Mouse (Mus musculus): Measurements from ENCODE around the gene Il9. TPM values are rescaled to one million over a fixed set of nuclear protein-coding genes. Genes with fewer than 3 reads are reported as not detected.
A peak's percentile ranks its signal among the peaks of the same experiment; 100 is the strongest.

Gene Il9
- total RNA-seq, 1 experiment = not detected

DNA sequence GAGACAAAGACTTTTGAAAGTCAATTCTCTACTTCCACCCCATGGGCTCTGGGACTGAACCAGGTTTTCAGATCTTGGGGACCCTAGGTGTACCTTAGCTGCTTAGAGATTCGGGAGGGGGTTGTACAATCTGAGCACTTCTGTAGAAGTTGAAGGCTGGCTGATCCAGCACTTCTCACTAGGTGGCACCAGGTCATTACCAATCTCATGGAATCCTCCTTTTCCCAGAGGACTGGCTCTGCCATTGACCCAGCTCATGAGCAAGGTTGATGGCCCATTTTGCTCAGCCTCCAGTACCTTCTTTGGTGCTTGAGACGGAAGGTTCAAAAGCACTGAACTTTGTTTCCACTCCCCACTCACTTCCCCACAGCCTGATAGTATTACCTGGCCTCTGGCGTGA, 18.1 kb upstream of the Il9 start:
- no peaks in the 10 kb centered on the region for H3K9me3 ChIP-seq (ENCODE audit: control insufficient read depth, insufficient read depth, low read depth, low read length)
- no peak for DNase-seq (ENCODE audit: low read depth, low spot score)
- no peaks in the 10 kb centered on the region for H3K4me1 ChIP-seq (ENCODE audit: control insufficient read depth in 2 of 2, insufficient read depth in 2 of 2, low read length in 2 of 2, poor library complexity in 1 of 2)
- TF ChIP-seq MAFK (IDR thresholded peaks at IDR 0.05; ENCODE audit: insufficient read depth, low read depth, low read length) (no peak), ZC3H11A (IDR thresholded peaks at IDR 0.05; ENCODE audit: borderline replicate concordance, low read depth, low read length) (peak; percentile 38; the same call in 1 of the 2 replicates), HCFC1 (IDR thresholded peaks at IDR 0.05; ENCODE audit: borderline replicate concordance, insufficient read depth, low read length) (no peak)
- H3K36me3 ChIP-seq (ENCODE audit: control insufficient read depth, insufficient read depth, low read length, poor library complexity, severe bottlenecking) = no peaks in the 10 kb centered on the region
- in situ Hi-C loops (cut with MboI; ENCODE audit: low sequenced_read_pairs in 2 of 2, unreplicated experiment in 2 of 2) = no loop called here
- H3K4me3 ChIP-seq (ENCODE audit: insufficient read depth in 1 of 2, low read depth in 1 of 2, low read length in 2 of 2, poor library complexity in 1 of 2, severe bottlenecking in 1 of 2) = no peak overlapping the region
- H3K9ac ChIP-seq (ENCODE audit: insufficient read depth, low read depth, low read length, poor library complexity, severe bottlenecking) = no peak overlapping the region
- H3K27ac ChIP-seq (ENCODE audit: insufficient read depth, low read depth, low read length, poor library complexity, severe bottlenecking) = no peak overlapping the region

DNA sequence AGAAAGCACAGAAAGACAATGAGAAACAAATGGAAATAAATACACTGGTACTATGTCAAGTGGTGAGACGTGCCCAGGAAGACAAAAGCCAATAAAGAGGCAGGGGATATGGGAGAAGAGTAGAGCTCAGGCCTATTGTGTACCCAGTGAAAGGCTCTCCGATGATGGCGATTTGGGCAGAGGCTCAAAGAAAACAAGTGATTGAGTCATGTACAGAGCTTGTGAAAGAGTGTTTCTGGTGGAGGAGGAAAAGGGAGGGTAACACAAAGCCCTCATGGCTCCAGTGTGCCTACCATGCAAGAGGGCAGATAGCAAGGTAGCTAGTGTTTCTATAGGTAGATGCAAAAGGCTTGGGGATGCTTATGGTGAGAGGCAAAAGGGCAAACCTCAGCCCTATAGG, 12.4 kb upstream of the Il9 start:
- Histone ChIP-seq H3K4me3 (ENCODE audit: insufficient read depth in 1 of 2, low read depth in 1 of 2, low read length in 2 of 2, poor library complexity in 1 of 2, severe bottlenecking in 1 of 2) (no peak overlapping the region), H3K9me3 (ENCODE audit: control insufficient read depth, insufficient read depth, low read depth, low read length) (no peaks in the 10 kb centered on the region), H3K9ac (ENCODE audit: insufficient read depth, low read depth, low read length, poor library complexity, severe bottlenecking) (no peak overlapping the region), H3K27ac (ENCODE audit: insufficient read depth, low read depth, low read length, poor library complexity, severe bottlenecking) (no peak overlapping the region), H3K36me3 (ENCODE audit: control insufficient read depth, insufficient read depth, low read length, poor library complexity, severe bottlenecking) (no peaks in the 10 kb centered on the region), H3K4me1 (ENCODE audit: control insufficient read depth in 2 of 2, insufficient read depth in 2 of 2, low read length in 2 of 2, poor library complexity in 1 of 2) (no peaks in the 10 kb centered on the region)
- TF ChIP-seq ZNF384 (IDR thresholded peaks at IDR 0.05; ENCODE audit: low read depth, low read length) = no peak
- TF ChIP-seq CHD2 (IDR thresholded peaks at IDR 0.05; ENCODE audit: low read depth, low read length) = no peak
- TF ChIP-seq ZC3H11A (IDR thresholded peaks at IDR 0.05; ENCODE audit: borderline replicate concordance, low read depth, low read length) = no peak
- no peak for TF ChIP-seq MAFK (IDR thresholded peaks at IDR 0.05; ENCODE audit: insufficient read depth, low read depth, low read length)
- TF ChIP-seq HCFC1 (IDR thresholded peaks at IDR 0.05; ENCODE audit: borderline replicate concordance, insufficient read depth, low read length) = no peak
- DNase-seq (ENCODE audit: low read depth, low spot score) = no peak
- in situ Hi-C loops (cut with MboI; ENCODE audit: low sequenced_read_pairs in 2 of 2, unreplicated experiment in 2 of 2) = loop anchor here in 1 of 2 experiments (25.0 kb wide), 1 partner anchor 768 kb away; no protein-coding TSS in a partner anchor

- no peak overlapping the region for H3K27ac ChIP-seq (ENCODE audit: insufficient read depth, low read depth, low read length, poor library complexity, severe bottlenecking)
- TF ChIP-seq ZNF384 (IDR thresholded peaks at IDR 0.05; ENCODE audit: low read depth, low read length) (no peak), CHD2 (IDR thresholded peaks at IDR 0.05; ENCODE audit: low read depth, low read length) (no peak), HCFC1 (IDR thresholded peaks at IDR 0.05; ENCODE audit: borderline replicate concordance, insufficient read depth, low read length) (no peak), ZC3H11A (IDR thresholded peaks at IDR 0.05; ENCODE audit: borderline replicate concordance, low read depth, low read length) (no peak), MAFK (IDR thresholded peaks at IDR 0.05; ENCODE audit: insufficient read depth, low read depth, low read length) (no peak)
- DNase-seq (ENCODE audit: low read depth, low spot score) = no peak
- no peaks in the 10 kb centered on the region for H3K4me1 ChIP-seq (ENCODE audit: control insufficient read depth in 2 of 2, insufficient read depth in 2 of 2, low read length in 2 of 2, poor library complexity in 1 of 2)
- H3K36me3 ChIP-seq (ENCODE audit: control insufficient read depth, insufficient read depth, low read length, poor library complexity, severe bottlenecking) = no peaks in the 10 kb centered on the region
- no peak overlapping the region for H3K9ac ChIP-seq (ENCODE audit: insufficient read depth, low read depth, low read length, poor library complexity, severe bottlenecking)
- in situ Hi-C loops (cut with MboI; ENCODE audit: low sequenced_read_pairs in 2 of 2, unreplicated experiment in 2 of 2) = loop anchor here in 1 of 2 experiments (25.0 kb wide), 1 partner anchor 774 kb away; no protein-coding TSS in a partner anchor
- H3K9me3 ChIP-seq (ENCODE audit: control insufficient read depth, insufficient read depth, low read depth, low read length) = no peaks in the 10 kb centered on the region
- no peak overlapping the region for H3K4me3 ChIP-seq (ENCODE audit: insufficient read depth in 1 of 2, low read depth in 1 of 2, low read length in 2 of 2, poor library complexity in 1 of 2, severe bottlenecking in 1 of 2)
Measured at GRCm38 (mm10) chr13:56488012-56488411, 6.0 kb upstream of the Il9 start.

DNA sequence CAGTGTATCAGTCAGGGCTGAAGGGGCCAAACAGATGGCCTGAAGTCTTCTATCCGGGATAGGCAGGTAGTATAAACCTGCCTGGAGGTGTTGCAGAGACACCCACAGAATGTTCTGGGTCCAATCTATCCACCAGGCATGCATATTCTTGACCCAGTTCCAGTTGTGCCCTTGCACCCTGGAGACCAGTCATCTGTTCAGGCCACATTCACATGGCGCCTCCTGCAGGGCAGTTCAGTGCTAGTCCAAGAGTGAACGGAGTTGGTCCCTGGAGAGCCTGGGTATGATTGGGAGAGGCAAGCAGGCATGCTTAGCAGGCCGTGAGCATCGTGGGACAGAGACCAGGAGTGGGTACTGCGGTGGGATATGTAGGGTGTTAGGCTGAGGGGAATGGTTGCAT, 4.0 kb downstream of the Il9 start:
- Histone ChIP-seq H3K27ac (ENCODE audit: insufficient read depth, low read depth, low read length, poor library complexity, severe bottlenecking) (no peak overlapping the region), H3K4me1 (ENCODE audit: control insufficient read depth in 2 of 2, insufficient read depth in 2 of 2, low read length in 2 of 2, poor library complexity in 1 of 2) (no peaks in the 10 kb centered on the region), H3K36me3 (ENCODE audit: control insufficient read depth, insufficient read depth, low read length, poor library complexity, severe bottlenecking) (no peaks in the 10 kb centered on the region), H3K4me3 (ENCODE audit: insufficient read depth in 1 of 2, low read depth in 1 of 2, low read length in 2 of 2, poor library complexity in 1 of 2, severe bottlenecking in 1 of 2) (no peak overlapping the region), H3K9me3 (ENCODE audit: control insufficient read depth, insufficient read depth, low read depth, low read length) (no peaks in the 10 kb centered on the region), H3K9ac (ENCODE audit: insufficient read depth, low read depth, low read length, poor library complexity, severe bottlenecking) (no peak overlapping the region)
- no peak for DNase-seq (ENCODE audit: low read depth, low spot score)
- in situ Hi-C loops (cut with MboI; ENCODE audit: low sequenced_read_pairs in 2 of 2, unreplicated experiment in 2 of 2) = loop anchor here in 1 of 2 experiments (25.0 kb wide), 1 partner anchor 784 kb away; no protein-coding TSS in a partner anchor
- no peak for TF ChIP-seq CHD2 (IDR thresholded peaks at IDR 0.05; ENCODE audit: low read depth, low read length)
- no peak for TF ChIP-seq HCFC1 (IDR thresholded peaks at IDR 0.05; ENCODE audit: borderline replicate concordance, insufficient read depth, low read length)
- no peak for TF ChIP-seq ZNF384 (IDR thresholded peaks at IDR 0.05; ENCODE audit: low read depth, low read length)
- no peak for TF ChIP-seq MAFK (IDR thresholded peaks at IDR 0.05; ENCODE audit: insufficient read depth, low read depth, low read length)
- TF ChIP-seq ZC3H11A (IDR thresholded peaks at IDR 0.05; ENCODE audit: borderline replicate concordance, low read depth, low read length) = no peak

GRCm38 (mm10) chr13:56477271-56477670, 4.8 kb downstream of the Il9 start:
- no peak for TF ChIP-seq MAFK (IDR thresholded peaks at IDR 0.05; ENCODE audit: insufficient read depth, low read depth, low read length)
- TF ChIP-seq CHD2 (IDR thresholded peaks at IDR 0.05; ENCODE audit: low read depth, low read length) = no peak
- TF ChIP-seq ZNF384 (IDR thresholded peaks at IDR 0.05; ENCODE audit: low read depth, low read length) = no peak
- TF ChIP-seq HCFC1 (IDR thresholded peaks at IDR 0.05; ENCODE audit: borderline replicate concordance, insufficient read depth, low read length) = no peak
- no peak for TF ChIP-seq ZC3H11A (IDR thresholded peaks at IDR 0.05; ENCODE audit: borderline replicate concordance, low read depth, low read length)
- in situ Hi-C loops (cut with MboI; ENCODE audit: low sequenced_read_pairs in 2 of 2, unreplicated experiment in 2 of 2) = loop anchor here in 1 of 2 experiments (25.0 kb wide), 1 partner anchor 785 kb away; no protein-coding TSS in a partner anchor
- Histone ChIP-seq H3K9me3 (ENCODE audit: control insufficient read depth, insufficient read depth, low read depth, low read length) (no peaks in the 10 kb centered on the region), H3K9ac (ENCODE audit: insufficient read depth, low read depth, low read length, poor library complexity, severe bottlenecking) (no peak overlapping the region), H3K27ac (ENCODE audit: insufficient read depth, low read depth, low read length, poor library complexity, severe bottlenecking) (no peak overlapping the region), H3K4me3 (ENCODE audit: insufficient read depth in 1 of 2, low read depth in 1 of 2, low read length in 2 of 2, poor library complexity in 1 of 2, severe bottlenecking in 1 of 2) (no peak overlapping the region), H3K4me1 (ENCODE audit: control insufficient read depth in 2 of 2, insufficient read depth in 2 of 2, low read length in 2 of 2, poor library complexity in 1 of 2) (no peaks in the 10 kb centered on the region), H3K36me3 (ENCODE audit: control insufficient read depth, insufficient read depth, low read length, poor library complexity, severe bottlenecking) (no peaks in the 10 kb centered on the region)
- no peak for DNase-seq (ENCODE audit: low read depth, low spot score)

Measured in ES-E14 (cell line).